Mouse (Mus musculus) lung, postnatal 25 days (tissue): ENCODE data around the gene Lrp4.

Source experiments
- DNase-seq: peaks from one replicate; pipeline ENCODE4 v3.0.0; 2022; ENCODE audit warnings: low spot score

The Lrp4 gene

DNA sequence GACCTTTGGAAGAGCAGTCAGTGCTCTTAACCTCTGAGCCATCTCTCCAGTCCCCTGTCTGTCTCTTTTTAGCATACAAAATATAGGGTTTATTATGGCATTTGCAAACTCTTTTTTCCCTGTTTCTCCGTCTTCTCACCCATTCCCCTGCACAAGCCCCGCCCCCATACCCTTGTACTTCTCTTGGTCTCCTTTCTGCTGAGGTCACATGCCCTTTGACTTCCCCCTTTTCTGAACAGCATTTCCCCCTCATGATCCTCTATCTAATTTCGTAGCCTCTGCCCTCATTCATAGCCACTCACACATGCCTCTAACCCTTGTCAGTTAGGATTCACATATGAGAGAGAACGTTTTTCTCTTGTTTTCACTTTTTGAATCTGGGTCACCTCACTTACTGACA is 27.4 kb downstream of the Lrp4 start:
- DNase-seq: peak; percentile 26

DNA sequence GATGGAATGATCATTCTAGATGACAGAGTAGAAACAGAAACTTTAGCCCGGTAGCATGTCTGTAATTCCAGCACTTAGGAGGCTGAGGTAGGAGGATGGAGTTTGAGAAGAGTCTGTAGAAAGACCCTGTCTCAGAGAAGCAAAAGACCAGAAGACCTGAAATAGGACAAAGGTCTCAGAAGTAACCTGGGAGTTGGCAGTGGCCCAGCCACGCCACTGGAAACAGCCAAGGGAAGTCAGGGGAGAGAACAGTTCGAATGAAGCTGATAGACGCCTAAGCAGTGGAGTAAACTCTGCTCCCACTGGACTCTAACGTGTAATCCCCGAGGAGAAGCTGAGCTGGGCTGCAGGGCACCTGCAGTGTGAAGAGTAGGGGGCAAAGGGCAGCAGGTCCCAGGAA is 27.9 kb downstream of the Lrp4 start:
- no peak for DNase-seq

DNA sequence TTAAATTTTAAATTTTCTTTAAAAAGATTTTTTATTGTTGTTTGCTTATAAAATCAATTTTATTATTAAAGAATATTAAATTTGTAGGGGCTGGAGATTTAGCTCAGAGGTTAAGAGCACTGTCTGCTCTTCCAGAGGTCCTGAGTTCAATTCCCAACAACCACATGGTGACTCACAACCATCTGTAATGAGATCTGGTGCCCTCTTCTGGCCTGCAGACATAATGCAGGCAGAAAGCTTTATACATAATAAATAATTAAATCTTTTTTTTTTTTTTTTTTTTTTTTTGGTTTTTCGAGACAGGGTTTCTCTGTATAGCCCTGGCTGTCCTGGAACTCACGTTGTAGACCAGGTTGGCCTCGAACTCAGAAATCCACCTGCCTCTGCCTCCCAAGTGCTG is 30.0 kb downstream of the Lrp4 start:
- peak; percentile 32 for DNase-seq

DNA sequence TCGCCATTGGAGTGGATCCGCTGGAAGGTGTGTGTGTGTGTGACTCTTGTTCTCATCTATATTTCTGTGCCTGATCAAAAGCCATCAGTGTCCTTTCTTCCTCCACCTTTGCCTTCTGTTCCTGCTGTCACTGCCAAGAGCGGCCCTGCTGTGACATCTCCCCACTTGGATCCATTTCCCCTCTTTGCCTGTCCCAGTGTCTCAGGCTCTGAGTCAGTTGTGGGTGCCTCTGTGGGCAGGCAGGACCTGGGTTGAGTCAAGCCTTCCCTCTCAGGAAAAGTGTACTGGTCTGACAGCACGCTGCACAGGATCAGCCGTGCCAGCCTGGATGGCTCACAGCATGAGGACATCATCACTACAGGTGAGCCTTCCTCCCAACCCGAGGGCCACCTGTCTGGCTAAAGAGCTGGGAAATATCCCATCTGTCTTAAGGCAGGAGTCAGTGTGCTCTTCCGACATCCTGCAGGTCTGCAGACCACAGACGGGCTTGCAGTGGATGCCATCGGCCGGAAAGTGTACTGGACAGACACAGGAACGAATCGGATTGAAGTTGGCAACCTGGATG is 34.8 kb downstream of the Lrp4 start:
- DNase-seq: no peak

DNA sequence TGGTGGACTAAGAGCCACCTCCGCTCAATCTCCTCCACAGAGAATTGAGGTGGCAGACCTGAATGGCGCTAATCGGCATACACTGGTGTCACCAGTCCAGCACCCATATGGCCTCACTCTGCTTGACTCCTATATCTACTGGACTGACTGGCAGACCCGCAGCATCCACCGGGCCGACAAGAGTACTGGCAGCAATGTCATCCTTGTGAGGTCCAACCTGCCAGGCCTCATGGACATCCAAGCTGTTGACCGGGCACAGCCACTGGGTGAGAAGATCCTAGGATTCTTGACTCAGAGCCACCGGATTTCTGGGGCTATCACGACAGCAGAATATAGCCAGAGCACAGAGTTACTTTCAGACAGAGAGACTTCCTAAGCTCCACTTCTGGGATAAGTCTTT is 36.7 kb downstream of the Lrp4 start:
- no peak for DNase-seq

DNA sequence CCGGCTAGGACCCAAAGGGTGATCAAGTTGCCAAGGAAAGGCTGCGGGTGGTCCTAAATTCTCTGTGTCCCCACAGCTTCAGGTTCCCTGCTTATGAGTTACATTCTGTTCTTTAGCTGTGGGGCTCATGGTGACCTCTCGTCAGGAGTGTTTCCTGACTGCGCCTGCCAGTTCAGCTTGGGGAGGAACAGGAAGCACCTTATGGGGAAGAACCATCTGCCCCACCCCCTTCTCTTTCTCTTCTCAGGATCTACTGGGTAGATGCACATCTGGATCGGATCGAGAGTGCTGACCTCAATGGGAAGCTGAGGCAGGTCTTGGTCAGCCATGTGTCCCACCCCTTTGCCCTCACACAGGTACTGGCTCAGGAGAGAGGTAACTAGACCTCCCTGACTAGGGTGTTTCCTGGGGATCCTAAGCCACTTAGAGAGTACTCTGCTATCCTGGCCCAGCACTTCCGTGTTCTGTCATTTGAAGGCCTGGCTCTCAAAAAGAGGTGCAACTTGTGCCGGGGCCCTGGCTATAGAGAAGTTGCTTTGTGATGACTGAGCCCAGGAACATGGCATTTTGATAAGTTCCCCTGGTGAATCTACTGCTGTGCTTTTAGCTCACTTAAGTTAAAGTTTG is 40.9 kb downstream of the Lrp4 start:
- DNase-seq: peak; percentile 16

DNA sequence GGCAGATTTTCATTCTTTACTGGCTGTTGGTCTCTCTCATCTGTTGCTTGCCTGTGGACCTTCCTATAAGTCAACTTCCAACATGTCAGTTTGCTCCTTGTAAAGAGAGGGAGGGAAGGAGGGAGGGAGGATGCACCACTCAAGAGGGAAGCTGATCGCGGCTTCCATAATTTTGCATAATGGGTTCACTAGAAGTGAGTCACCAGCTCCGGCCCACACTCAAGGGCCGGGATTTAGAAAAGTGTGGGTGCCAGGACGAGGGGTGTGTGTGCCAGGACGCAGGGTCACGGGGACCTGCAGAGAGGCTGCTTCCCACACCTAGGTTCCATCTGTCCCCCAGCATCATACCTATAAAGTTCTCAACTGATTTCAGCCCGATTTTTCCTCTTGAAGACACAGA is 50.8 kb downstream of the Lrp4 start:
- no peak for DNase-seq

DNA sequence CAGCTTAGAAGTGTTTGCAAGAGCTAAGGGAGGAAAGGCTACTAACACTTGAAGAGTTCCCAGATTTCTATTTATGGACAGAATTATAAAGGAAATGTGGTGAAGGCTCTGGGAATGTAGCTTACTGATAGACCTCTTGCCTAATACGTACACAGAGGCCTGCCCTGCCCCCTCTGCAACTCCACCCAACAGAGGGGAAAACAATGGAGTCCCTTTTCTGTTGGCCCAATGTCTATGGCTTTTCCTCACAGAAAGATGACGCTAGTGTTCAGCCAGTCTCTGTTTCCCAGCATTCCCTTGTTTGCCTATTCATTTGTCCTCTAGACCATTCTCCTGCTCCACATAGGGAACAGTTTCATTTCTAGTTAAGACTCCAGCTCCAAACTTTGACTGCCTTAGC is 59.9 kb downstream of the Lrp4 start:
- peak; percentile 29 for DNase-seq

DNA sequence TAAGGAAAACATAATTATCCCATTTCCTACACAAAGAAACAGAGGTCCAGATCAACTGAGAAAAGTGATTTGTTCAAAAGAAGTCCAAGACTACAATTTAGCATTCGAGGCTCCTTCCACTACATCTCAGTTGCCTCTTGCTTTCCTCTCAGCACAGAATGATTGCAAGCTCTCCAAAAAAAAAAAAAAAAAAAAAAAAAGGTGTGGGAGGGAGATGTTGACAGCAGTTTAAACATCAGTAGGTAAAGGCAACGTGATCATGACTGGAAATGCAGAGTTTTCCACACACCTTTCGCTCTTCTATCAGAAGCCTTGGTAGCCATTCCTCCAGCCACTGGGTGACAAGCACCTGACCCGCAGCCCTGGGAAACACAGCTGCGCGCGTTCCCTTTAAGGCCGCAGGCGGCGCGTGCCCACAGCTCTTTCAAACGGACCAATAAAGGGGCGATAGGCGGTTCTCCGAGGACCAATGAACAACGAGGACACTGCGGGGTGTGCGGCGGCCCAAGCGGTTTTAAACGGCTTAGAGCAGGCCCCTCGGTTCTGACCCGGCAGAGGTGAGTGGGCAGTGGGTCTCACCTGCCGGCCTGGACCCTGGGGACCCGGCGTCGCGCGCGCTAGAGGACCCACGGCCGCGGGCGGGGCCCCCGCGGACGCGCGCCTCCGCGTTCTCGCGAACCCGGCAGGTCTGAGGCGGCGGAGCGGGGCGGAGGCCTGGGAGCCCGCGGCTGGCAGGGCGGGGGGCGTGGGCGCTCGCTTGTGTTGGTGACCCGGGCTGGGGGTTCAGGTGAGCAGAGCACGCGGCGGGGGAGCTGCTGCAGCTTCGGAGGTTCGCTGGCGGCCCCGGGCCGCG is 69.2 kb downstream of the Lrp4 start, which contains the start of gene Ckap5:
TSS of gene Ckap5 (plus strand) at position 469 of the 853 bp plus-strand sequence.
- DNase-seq: peak; percentile 94

DNA sequence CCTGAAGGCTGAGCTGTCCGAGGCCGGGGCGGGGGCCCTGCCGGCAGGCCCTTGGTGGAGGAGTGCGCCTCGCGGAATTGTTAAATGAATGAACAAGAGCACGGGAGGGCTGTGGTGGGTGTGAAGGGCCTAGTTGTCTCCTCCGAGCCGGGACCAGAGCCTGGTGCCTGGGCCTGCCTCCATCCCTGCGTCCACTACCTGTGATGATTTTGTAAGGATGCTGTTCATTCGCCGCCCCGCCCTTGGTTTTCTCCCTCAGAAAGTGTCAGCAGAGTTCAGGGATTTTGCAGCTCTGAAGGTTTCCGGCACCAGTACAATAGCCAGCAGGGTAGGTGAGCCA is 69.8 kb downstream of the Lrp4 start:
- DNase-seq: no peak

DNA sequence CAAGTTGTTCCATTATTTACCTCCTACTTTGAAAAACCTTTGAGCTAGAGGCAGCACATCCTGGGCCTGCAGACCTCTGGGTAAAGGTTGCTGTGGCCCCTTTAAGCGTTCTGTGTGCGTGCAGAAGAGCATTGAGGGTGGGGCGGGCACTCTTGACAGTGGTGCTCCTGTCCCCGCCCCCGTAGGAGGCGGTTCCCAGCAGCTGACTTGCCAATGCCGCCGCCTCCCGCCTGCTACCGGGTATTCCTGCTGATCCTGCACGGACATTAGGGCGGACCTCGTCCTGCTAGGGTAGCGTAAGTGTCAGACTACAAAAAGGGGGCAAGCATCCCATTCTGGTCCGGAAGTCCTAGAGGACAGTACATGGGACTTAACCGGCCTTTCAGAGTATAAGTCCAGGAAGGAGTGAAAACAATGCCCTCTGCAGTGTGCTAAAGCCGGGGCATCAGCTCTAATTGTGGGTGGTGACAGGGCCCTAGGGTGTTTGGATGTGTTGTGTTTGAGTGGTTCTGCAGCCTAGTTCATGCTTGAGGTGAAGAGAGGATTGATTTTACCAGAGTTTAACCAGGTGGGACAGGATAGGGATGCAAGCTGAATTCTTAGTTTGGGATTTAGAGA is 80.4 kb downstream of the Lrp4 start:
- DNase-seq: peak; percentile 93
